Mouse (Mus musculus) T-helper 1 cell (primary cell): ENCODE measurements around the gene Cntn5.

Source experiments
- in situ Hi-C: fragments of 300-600 bp; cut with MboI, MseI; formaldehyde crosslinking; loops from one replicate; pipeline ENCODE4 v1.15.1; 2025; ENCODE audit warnings: high pct_unique_total_duplicates

Cntn5 gene

DNA sequence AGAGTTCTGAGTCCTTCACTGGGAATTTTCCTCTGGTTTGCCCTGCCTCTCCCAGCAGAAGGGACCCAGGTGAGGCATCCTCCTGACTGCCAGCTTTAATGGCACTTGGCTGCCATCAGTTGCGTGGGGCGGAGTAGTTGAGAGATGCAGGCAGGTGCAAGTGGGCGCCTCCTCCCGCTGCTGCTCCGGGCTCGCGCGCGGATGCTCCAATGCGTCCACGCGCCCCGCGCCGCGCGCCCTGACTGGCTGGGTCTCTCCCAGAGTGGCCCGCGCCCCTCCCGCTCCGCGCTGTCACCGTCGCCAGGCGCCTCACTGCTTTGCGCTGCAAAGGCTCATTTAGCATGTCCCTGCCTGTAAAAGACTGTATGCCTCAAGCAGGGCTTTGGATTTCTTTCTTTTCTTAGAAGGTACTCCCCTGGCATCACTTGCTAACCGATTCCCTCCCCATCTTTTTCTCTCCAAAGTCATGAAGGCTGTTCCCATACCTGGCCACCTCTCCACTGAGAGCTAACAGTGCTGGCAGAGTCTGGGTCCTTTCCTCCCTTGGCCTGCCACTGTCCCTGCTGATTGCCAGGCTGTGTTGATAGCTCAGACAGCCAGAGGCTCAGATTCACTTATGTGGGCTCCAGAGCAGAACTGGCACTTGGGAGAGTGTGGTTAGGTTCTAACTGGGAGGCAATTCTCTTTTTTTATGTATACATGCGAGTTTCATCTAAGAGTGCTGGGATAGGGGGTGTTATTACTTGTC lies at the start of gene Cntn5:
Cntn5 (minus strand) TSS at position 160 of the 748 bp plus-strand sequence.
- in situ Hi-C loops: loop anchor here (25.0 kb wide), 1 partner anchor 533 kb away; no protein-coding TSS in a partner anchor

- in situ Hi-C loops: no loop called here
These were observed 45.9 kb upstream of the Cntn5 start for GRCm38 (mm10) chr9:10950470-10950869.

DNA sequence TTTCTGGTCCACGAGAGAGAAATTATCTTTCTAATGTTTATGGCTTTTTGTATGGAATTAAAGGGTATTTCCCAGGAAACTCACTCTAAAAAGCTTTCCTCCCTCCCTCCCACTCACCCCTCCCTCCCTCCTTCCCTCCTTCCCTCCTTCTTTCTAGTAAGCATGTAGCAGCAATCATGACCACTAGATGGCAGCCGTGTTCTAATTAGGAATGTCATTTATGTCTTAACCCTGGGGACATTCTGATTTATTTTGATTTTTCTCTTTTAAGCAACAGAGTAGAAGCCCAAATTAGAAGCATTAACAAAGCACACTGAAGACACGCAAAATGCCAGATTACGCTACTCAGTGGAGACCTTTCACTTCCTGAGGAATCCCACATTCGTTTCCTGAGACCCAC lies 5.0 kb upstream of the Cntn5 start:
- in situ Hi-C loops: loop anchor here (25.0 kb wide), 1 partner anchor 528 kb away; no protein-coding TSS in a partner anchor

DNA sequence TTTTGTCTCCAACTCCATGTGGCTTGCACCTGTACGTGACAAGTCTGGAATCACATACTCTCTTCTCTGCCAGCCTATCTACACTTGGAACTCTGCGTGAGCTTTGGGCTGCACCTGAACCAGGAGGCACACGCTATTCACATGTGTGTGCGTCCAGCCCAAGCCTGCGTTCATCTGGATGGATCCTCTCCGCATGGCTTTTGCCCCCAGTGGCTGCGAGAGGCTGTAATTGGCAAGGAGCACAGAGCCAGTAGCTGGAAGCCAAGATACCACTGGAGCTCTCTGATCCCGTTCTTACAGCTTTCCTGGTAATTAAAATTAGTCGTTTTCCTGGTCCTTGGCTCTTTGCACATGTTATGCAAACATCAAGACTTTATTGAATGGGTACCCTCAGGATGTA lies 1.1 kb upstream of the Cntn5 start:
- in situ Hi-C loops: loop anchor here (25.0 kb wide), 1 partner anchor 532 kb away; no protein-coding TSS in a partner anchor

- in situ Hi-C loops: no loop called here
These were observed 24.8 kb downstream of the Cntn5 start for GRCm38 (mm10) chr9:10879758-10880157.

GRCm38 (mm10) chr9:10873881-10874280 lies 30.7 kb downstream of the Cntn5 start:
- in situ Hi-C loops: no loop called here

GRCm38 (mm10) chr9:10856204-10856892 lies 48.2 kb downstream of the Cntn5 start:
- in situ Hi-C loops: no loop called here

DNA sequence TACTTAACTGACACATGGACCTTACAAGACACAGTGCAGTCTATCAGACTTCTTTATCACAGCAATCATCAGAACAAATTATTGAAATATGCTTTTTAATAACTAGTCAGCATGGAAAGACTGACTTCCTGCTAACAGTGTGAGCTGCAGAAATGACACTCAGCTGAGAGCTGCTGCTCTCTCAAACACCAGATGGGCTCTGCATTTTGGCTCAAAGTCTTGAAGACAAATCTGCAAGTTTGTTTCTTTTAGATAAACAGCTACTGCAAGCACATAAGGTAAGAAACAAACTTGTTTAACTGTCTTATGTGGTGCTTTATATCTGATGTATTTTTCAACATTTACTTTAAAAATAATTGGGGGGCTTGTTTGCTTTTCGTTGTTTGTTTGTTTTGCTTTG lies 87.9 kb downstream of the Cntn5 start:
- in situ Hi-C loops: no loop called here

- in situ Hi-C loops: no loop called here
These were observed 107.4 kb downstream of the Cntn5 start for GRCm38 (mm10) chr9:10797158-10797557.

DNA sequence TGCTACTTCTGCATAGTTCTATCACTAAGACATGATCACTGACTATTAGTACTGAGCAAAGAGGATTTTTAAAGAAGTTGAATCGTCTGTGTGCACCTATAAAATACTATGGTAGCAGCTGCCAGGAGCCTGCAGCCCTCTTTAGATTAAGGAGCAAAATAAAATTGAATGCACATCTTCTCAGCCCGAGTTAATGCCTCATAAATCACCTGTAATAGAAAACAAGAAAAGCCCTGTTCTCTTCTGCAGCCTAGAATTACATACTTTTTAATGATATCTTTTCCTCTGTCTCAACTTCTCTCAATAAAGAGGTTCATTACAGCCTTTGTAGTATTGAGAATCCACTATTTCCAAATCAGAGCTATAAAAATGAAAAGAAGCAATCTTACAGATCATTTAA lies 109.5 kb downstream of the Cntn5 start:
- in situ Hi-C loops: no loop called here

GRCm38 (mm10) chr9:10731878-10732277 lies 172.7 kb downstream of the Cntn5 start:
- in situ Hi-C loops: no loop called here

DNA sequence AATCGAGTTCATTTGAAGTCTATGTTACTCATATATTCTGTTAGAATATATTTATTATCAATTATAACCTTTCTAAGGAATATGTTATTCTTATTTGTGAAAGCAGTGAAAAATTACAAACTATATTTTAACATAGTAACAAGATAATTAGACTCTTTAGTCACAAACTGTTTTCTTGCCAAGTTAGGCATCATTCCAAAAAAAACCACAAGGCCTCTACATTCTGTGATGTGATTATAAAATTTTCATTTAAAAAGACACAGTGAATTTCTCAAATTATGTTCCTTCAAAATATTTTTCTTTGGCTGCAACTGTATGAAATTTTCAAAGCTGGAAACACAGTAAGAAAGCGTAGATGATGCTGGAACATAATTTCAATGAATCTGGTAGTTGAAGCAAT lies 180.4 kb downstream of the Cntn5 start:
- in situ Hi-C loops: no loop called here

GRCm38 (mm10) chr9:10722121-10722520 lies 182.5 kb downstream of the Cntn5 start:
- in situ Hi-C loops: no loop called here

- in situ Hi-C loops: no loop called here
These were observed 185.6 kb downstream of the Cntn5 start for GRCm38 (mm10) chr9:10718986-10719385.

GRCm38 (mm10) chr9:10713641-10714040 lies 190.9 kb downstream of the Cntn5 start:
- in situ Hi-C loops: no loop called here

DNA sequence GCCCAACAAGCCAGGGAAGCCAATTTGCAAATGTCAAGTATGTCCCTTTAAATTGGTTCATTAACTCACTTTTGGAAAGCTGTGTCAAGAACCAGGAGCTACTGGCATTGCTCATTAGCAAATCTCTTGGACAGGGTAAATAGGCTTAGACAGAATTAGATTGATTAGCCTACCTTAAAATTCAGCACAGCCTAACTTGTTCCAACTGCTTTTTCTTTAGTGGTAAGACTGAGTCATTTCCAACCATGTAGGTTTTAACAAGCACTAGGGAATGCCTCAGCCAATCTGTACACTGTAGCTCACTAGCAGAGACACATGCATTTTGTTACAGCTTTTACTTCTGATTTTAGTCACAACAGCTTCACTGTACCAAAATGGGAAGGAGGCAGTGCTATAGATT lies 222.9 kb downstream of the Cntn5 start:
- in situ Hi-C loops: no loop called here

DNA sequence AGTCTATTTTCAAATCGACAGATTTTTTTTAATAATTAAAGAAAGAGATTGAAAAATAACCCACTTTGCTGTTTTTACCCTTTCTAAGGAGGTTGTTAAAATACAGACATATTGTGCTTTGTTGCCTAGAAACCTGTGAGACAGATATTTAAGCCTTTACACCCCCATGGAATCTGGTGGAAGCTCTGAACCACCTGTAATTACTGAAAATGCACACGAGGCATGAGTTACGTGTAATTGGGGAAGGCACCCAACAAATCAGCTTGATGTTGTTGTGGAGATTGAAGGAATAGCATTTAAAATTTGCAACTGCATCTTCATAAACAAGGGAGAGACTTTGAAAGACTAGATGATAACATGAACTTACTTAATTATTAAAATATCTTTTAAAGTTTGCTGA lies 223.4 kb downstream of the Cntn5 start:
- in situ Hi-C loops: no loop called here

DNA sequence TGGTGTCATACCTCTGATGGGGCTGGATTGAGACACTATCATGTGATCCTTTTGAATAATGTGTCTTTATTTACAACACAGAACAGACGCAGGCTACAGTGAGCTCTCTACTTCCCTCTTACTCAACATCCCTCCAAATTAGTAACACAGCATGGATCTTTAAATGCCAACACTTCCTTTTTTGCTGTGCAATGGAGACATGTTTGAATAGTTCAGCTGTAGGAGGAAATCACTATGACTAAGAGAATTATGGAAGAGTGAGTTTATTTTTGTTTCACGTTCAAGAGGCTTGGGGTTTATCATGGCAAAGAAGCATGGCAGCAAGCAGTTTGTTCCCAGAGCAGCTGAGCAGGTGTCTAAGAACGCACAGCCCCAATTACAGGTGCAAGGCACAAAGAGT lies 235.9 kb downstream of the Cntn5 start:
- in situ Hi-C loops: no loop called here

DNA sequence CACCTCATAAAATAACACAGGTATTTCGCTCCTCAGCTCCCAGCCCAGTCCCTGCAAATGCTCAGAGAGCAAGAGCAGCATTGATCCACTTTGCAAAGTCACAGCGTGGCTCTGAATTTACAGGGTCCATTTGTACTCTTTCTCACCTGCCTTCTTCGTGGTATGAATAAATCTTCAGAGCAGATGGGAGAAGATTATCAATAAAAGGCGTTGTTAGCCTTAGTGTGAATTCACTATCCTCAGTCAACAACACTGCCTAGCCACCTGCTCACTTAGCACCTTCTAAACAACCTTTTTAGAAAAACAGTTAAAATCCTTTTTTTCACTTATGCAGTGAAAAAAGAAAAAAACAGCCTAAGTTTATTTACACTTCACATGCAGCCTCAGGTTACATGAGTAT lies 237.1 kb downstream of the Cntn5 start:
- in situ Hi-C loops: no loop called here

- in situ Hi-C loops: no loop called here
These were observed 238.8 kb downstream of the Cntn5 start for GRCm38 (mm10) chr9:10665756-10666155.

GRCm38 (mm10) chr9:10663101-10663500 lies 241.5 kb downstream of the Cntn5 start:
- in situ Hi-C loops: no loop called here

DNA sequence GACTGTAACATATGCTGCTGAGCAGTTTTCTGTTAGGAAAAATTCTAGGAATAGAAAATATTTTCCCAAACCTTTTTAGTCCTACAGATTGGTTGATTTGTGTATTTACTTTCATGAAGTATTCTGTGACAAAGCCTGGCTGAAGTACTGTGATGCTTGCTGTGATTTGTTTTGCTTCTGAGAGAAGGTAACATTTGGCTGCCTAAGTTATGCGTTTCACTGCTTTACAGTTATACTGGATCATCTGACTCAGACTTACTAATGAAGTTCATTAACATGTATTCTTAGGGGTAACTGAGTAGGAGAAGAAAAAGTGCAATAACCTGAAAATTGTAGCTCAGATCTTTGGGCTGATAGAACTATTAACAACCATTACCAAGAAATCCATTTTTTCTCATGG lies 245.1 kb downstream of the Cntn5 start:
- in situ Hi-C loops: no loop called here

DNA sequence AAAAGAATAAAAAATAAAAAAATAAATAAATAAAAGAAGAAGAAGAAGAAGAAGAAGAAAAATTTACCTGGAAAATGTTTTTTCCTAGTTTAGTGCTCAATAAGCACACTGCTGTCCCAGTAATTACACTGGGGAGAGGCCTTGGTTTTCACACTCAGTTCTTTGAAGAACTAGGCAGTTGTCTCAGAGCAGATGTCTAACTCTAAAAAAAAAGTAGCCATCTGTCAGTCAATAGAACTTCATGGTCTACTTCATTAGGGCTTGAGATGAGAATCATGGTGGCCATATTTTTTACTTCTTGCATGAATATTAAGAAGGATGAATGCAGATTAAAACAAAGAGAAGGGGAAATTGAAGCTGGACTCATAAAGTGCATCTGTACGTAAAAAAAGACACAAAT lies 246.5 kb downstream of the Cntn5 start:
- in situ Hi-C loops: no loop called here
